Mouse (Mus musculus) cortical plate, adult 2 months (tissue): Measurements from ENCODE around the gene Tgm3. TPM values are rescaled to one million over a fixed set of nuclear protein-coding genes. Genes with fewer than 3 reads are reported as not detected.

Source experiments
- H3K27ac ChIP-seq: fragments of 200-500 bp; 2 replicates; pipeline ENCODE4 v1.5.1; 2012; ENCODE audit warnings: low read length, control low read depth, inconsistent platforms; ENCODE audit not compliant: insufficient read depth
- H3K4me1 ChIP-seq: fragments of 200-500 bp; 2 replicates; pipeline ENCODE4 v1.6.1; 2011; ENCODE audit warnings: low read length; ENCODE audit not compliant: control insufficient read depth, insufficient read depth
- H3K4me3 ChIP-seq: fragments of 200-500 bp; 2 replicates; pipeline ENCODE4 v1.5.1; 2011; ENCODE audit warnings: mild to moderate bottlenecking, low read length, control low read depth; ENCODE audit not compliant: insufficient read depth
- CTCF ChIP-seq: fragments of 200-500 bp; IDR thresholded peaks from 2 replicates; pipeline ENCODE4 v1.5.1; 2011; ENCODE audit warnings: mild to moderate bottlenecking, control low read depth, low read length; ENCODE audit not compliant: insufficient read depth; ENCODE audit errors: extremely low read depth
- POLR2A ChIP-seq: fragments of 200-500 bp; IDR thresholded peaks from 2 replicates; pipeline ENCODE4 v1.6.1; 2011; ENCODE audit warnings: mild to moderate bottlenecking, low read length, control low read depth; ENCODE audit not compliant: insufficient read depth; ENCODE audit errors: extremely low read depth
- polyA plus RNA-seq: library from polyadenylated mRNA; depleted of rRNA; stranded (reverse); fragments of >200 nt; gene quantifications from 2 replicates; pipeline ENCODE4 v1.2.3, GENCODE M21; 2012

Tgm3 gene
- polyA plus RNA-seq, 1 experiment: 3.3 TPM

GRCm38 (mm10) chr2:130013646-130014045 is 1.5 kb downstream of the Tgm3 start:
- H3K27ac ChIP-seq: no peak overlapping the region
- no peak overlapping the region for H3K4me3 ChIP-seq
- TF ChIP-seq POLR2A (no peak), CTCF (no peak)

GRCm38 (mm10) chr2:130015196-130015595 is 3.0 kb downstream of the Tgm3 start:
- H3K4me3 ChIP-seq: no peak overlapping the region
- H3K4me1 ChIP-seq: peaks cover 9% of the 10 kb centered on the region; the same call in 1 of the 2 replicates
- no peak overlapping the region for H3K27ac ChIP-seq
- TF ChIP-seq CTCF: no peak
- TF ChIP-seq POLR2A: no peak

More at GRCm38 (mm10) chr2:130013646-130014045, 1.5 kb downstream of the Tgm3 start:
- H3K4me1 ChIP-seq: peaks cover 3% of the 10 kb centered on the region; the same call in 1 of the 2 replicates

GRCm38 (mm10) chr2:130018084-130018483 is 5.9 kb downstream of the Tgm3 start:
- peaks cover 9% of the 10 kb centered on the region; the same call in 1 of the 2 replicates for H3K4me1 ChIP-seq
- H3K4me3 ChIP-seq: no peak overlapping the region
- H3K27ac ChIP-seq: no peak overlapping the region
- TF ChIP-seq CTCF (no peak), POLR2A (no peak)

- Histone ChIP-seq H3K4me1 (no peaks in the 10 kb centered on the region), H3K4me3 (no peak overlapping the region), H3K27ac (no peak overlapping the region)
- TF ChIP-seq CTCF (no peak), POLR2A (no peak)
These were observed 15.7 kb downstream of the Tgm3 start for GRCm38 (mm10) chr2:130027890-130028289.

- TF ChIP-seq POLR2A (no peak), CTCF (no peak)
- no peak overlapping the region for H3K27ac ChIP-seq
- no peak overlapping the region for H3K4me3 ChIP-seq
- H3K4me1 ChIP-seq: no peaks in the 10 kb centered on the region
These were observed 17.7 kb downstream of the Tgm3 start for GRCm38 (mm10) chr2:130029826-130030225.

GRCm38 (mm10) chr2:130032661-130033060 is 20.5 kb downstream of the Tgm3 start:
- Histone ChIP-seq H3K4me1 (no peaks in the 10 kb centered on the region), H3K4me3 (no peak overlapping the region), H3K27ac (no peak overlapping the region)
- TF ChIP-seq POLR2A (no peak), CTCF (no peak)

GRCm38 (mm10) chr2:130036846-130037245 is 24.7 kb downstream of the Tgm3 start:
- TF ChIP-seq POLR2A (no peak), CTCF (no peak)
- Histone ChIP-seq H3K27ac (no peak overlapping the region), H3K4me1 (peaks cover 5% of the 10 kb centered on the region; the same call in 1 of the 2 replicates), H3K4me3 (no peak overlapping the region)

- Histone ChIP-seq H3K27ac (no peak overlapping the region), H3K4me3 (no peak overlapping the region)
These were observed 26.8 kb downstream of the Tgm3 start for GRCm38 (mm10) chr2:130038971-130039370.

GRCm38 (mm10) chr2:130040190-130040886 is 28.2 kb downstream of the Tgm3 start:
- Histone ChIP-seq H3K4me3 (no peak overlapping the region), H3K27ac (no peak overlapping the region), H3K4me1 (peaks cover 5% of the 10 kb centered on the region)
- TF ChIP-seq CTCF (no peak), POLR2A (no peak)

More at GRCm38 (mm10) chr2:130038971-130039370, 26.8 kb downstream of the Tgm3 start:
- TF ChIP-seq CTCF (no peak), POLR2A (no peak)
- H3K4me1 ChIP-seq: peaks cover 5% of the 10 kb centered on the region; the same call in 1 of the 2 replicates

- H3K4me3 ChIP-seq: no peak overlapping the region
- H3K27ac ChIP-seq: no peak overlapping the region
- H3K4me1 ChIP-seq: peaks cover 5% of the 10 kb centered on the region
- TF ChIP-seq POLR2A (no peak), CTCF (no peak)
These were observed 31.7 kb downstream of the Tgm3 start for GRCm38 (mm10) chr2:130043835-130044234.
